Mouse (Mus musculus) lung, adult 2 months (tissue): Measurements from ENCODE around the gene Fxyd3.

Source experiments
- CTCF ChIP-seq: fragments of 200-500 bp; IDR thresholded peaks from 2 replicates; pipeline ENCODE4 v1.5.1; 2011; ENCODE audit warnings: mild to moderate bottlenecking, low read length, control low read depth; ENCODE audit not compliant: insufficient read depth
- POLR2A ChIP-seq: fragments of 200-500 bp; IDR thresholded peaks from 2 replicates; pipeline ENCODE4 v1.6.1; 2011; ENCODE audit warnings: low read depth, mild to moderate bottlenecking, control low read depth, low read length, borderline replicate concordance; ENCODE audit errors: extremely low read depth

GRCm38 (mm10) chr7:31063074-31063560 is 13.4 kb downstream of the Fxyd3 start:
- TF ChIP-seq POLR2A = no peak
- TF ChIP-seq CTCF = no peak
